Comparison of ENCODE assay signal across 10 mouse cellular contexts in the genomic region with DNA sequence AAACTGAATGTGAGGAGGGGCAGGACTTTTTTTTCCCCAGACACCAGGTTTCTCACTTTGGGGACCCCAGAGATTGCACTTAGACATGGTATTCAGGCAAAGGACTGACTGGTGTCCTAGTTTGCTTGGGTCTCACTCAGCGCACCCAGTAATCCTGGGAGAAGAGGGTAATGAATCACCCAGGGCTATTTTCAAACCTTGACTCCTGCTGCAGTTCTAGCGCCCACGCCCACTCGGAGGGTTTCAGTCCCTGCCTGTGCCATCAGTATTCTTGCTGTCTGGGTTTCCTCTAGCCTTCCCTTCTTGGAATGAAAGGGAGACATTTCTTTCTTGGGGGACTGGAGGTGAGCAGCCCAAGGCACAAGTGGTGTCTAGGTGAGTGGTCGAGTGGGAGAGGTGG. TPM values are rescaled to one million over a fixed set of nuclear protein-coding genes. Genes with fewer than 3 reads are reported as not detected.
A peak's percentile ranks its signal among the peaks of the same experiment; 100 is the strongest.
DNase-seq lines count a peak whose midpoint lies in the region; ATAC-seq and TF ChIP-seq lines count a peak whose summit lies in the region.
"Had no signal": no experiment of that assay in that cellular context is flagged by ENCODE, and none has a peak within 500 bp of the region (broad histone marks: within the 10 kb centered on the region; RNA-seq: fewer than 3 reads in every experiment).

No protein-coding gene starts in this region.

- peak overlapping the region; percentile 55 for H3K4me3 ChIP-seq in kidney, embryonic 15.5 days (replicated peaks)
- peak overlapping the region; percentile 81; the same call in 1 of the 2 replicates for H3K4me3 ChIP-seq in E14TG2a.4 (replicated peaks; ENCODE audit: low read length)
- peak overlapping the region; percentile 57; the same call in 1 of the 2 replicates for H3K4me3 ChIP-seq in limb, embryonic 10.5 days
- no peak overlapping the region for H3K4me3 ChIP-seq in forebrain, embryonic 16.5 days (replicated peaks; ENCODE audit: low read length)
- H3K4me3 ChIP-seq: myocyte had no signal

- WGBS in kidney, embryonic 15.5 days = 75% methylated on average over 5 of the region's 5 CpGs
- WGBS in limb, embryonic 10.5 days = 62% methylated on average over 5 of the region's 5 CpGs
- 81% methylated on average over 5 of the region's 5 CpGs for WGBS in forebrain, embryonic 16.5 days

- no peak for ATAC-seq in kidney, embryonic 15.5 days (replicated peaks; ENCODE audit: low FRiP score)
- no peak for ATAC-seq in forebrain, embryonic 16.5 days

- no peak overlapping the region for H3K9ac ChIP-seq in kidney, embryonic 15.5 days
- no peak overlapping the region for H3K9ac ChIP-seq in forebrain, embryonic 16.5 days (replicated peaks; ENCODE audit: low read depth, low read length)

- no peak overlapping the region for H3K27ac ChIP-seq in kidney, embryonic 15.5 days
- H3K27ac ChIP-seq in limb, embryonic 10.5 days = no peak overlapping the region
- H3K27ac ChIP-seq in forebrain, embryonic 16.5 days (ENCODE audit: low read length) = no peak overlapping the region

- DNase-seq in adrenal gland, postnatal 25 days = peak; percentile 19
- no peak for DNase-seq in adrenal gland, adult 18-20 months (ENCODE audit: low spot score in 2 of 2)
- DNase-seq in kidney, postnatal 14 days = no peak
- no peak for DNase-seq in limb, embryonic 10.5 days (ENCODE audit: low spot score)
- no peak for DNase-seq in layer of hippocampus, adult 11-12 months (ENCODE audit: low spot score)
- DNase-seq: cerebellum, postnatal 36 days had no signal

- no peak for TF ChIP-seq CTCF in E14TG2a.4 (conservative IDR thresholded peaks at IDR 0.05; ENCODE audit: low read length)

- H3K4me1 ChIP-seq in kidney, embryonic 15.5 days = peaks cover 15% of the 10 kb centered on the region
- peaks cover 52% of the 10 kb centered on the region for H3K4me1 ChIP-seq in E14TG2a.4 (replicated peaks; ENCODE audit: low read depth, low read length)
- peaks cover 14% of the 10 kb centered on the region for H3K4me1 ChIP-seq in limb, embryonic 10.5 days
- peaks cover 4% of the 10 kb centered on the region for H3K4me1 ChIP-seq in forebrain, embryonic 16.5 days (replicated peaks; ENCODE audit: control insufficient read depth, insufficient read depth, low read length)

- H3K27me3 ChIP-seq in kidney, embryonic 15.5 days = peaks cover 71% of the 10 kb centered on the region
- peaks cover 12% of the 10 kb centered on the region; the same call in 1 of the 2 replicates for H3K27me3 ChIP-seq in E14TG2a.4 (ENCODE audit: insufficient read depth, low read length)
- H3K27me3 ChIP-seq in limb, embryonic 10.5 days (ENCODE audit: low read depth, poor library complexity, severe bottlenecking) = peaks cover 100% of the 10 kb centered on the region
- H3K27me3 ChIP-seq in forebrain, embryonic 16.5 days (replicated peaks; ENCODE audit: control insufficient read depth, insufficient read depth, low read length) = peaks cover 19% of the 10 kb centered on the region

- no peaks in the 10 kb centered on the region for H3K9me3 ChIP-seq in kidney, embryonic 15.5 days (replicated peaks)
- H3K9me3 ChIP-seq in E14TG2a.4 (ENCODE audit: low read length) = no peaks in the 10 kb centered on the region
- no peaks in the 10 kb centered on the region for H3K9me3 ChIP-seq in limb, embryonic 10.5 days (replicated peaks)
- no peaks in the 10 kb centered on the region for H3K9me3 ChIP-seq in forebrain, embryonic 16.5 days (ENCODE audit: control insufficient read depth, low read length)

- H3K36me3 ChIP-seq in kidney, embryonic 15.5 days = no peaks in the 10 kb centered on the region
- no peaks in the 10 kb centered on the region for H3K36me3 ChIP-seq in E14TG2a.4 (ENCODE audit: insufficient read depth, low read length)
- H3K36me3 ChIP-seq in limb, embryonic 10.5 days = no peaks in the 10 kb centered on the region
- no peaks in the 10 kb centered on the region for H3K36me3 ChIP-seq in forebrain, embryonic 16.5 days (ENCODE audit: control insufficient read depth, insufficient read depth)

- H3K4me2 ChIP-seq in kidney, embryonic 15.5 days = peak overlapping the region; percentile 87
- no peak overlapping the region for H3K4me2 ChIP-seq in forebrain, embryonic 16.5 days (ENCODE audit: low read length)

RNA-seq across cellular contexts. Expression of a gene that starts 40.7 kb away (rescaled TPM):
- 26.0 and 31.7 TPM in 2 replicates for total RNA-seq in adrenal gland, postnatal 25 days (2021)
- total RNA-seq in adrenal gland, adult 18-20 months (2021) = 10 to 100 TPM; 26.4 to 28.4 TPM
- 14.0 and 15.8 TPM in 2 replicates for polyA plus RNA-seq in kidney, embryonic 15.5 days (2015; fragmentation: Nextera tagmentation; extraction: Ambion mirVana)
- polyA plus RNA-seq in limb, embryonic 10.5 days (2016; fragmentation: Nextera tagmentation; extraction: Ambion mirVana) = 8.7 and 9.5 TPM in 2 replicates
- 3.7 and 6.1 TPM in 2 replicates for polyA plus RNA-seq in forebrain, embryonic 16.5 days (2015; fragmentation: Nextera tagmentation; extraction: Ambion mirVana)
